ENCODE assay signal across 30 mouse cellular contexts in genomic region chr9:49318638-49319037, GRCm38 (mm10). TPM values are rescaled to one million over a fixed set of nuclear protein-coding genes. Genes with fewer than 3 reads are reported as not detected.
"Had no signal": no experiment of that assay in that cellular context is flagged by ENCODE, and none has a peak within 500 bp of the region (broad histone marks: within the 10 kb centered on the region; RNA-seq: fewer than 3 reads in every experiment).

No protein-coding gene starts in this region.

- H3K4me2 ChIP-seq: heart, embryonic 11.5 days; heart, embryonic 13.5 days; heart, embryonic 15.5 days; hindbrain, embryonic 13.5 days; hindbrain, embryonic 15.5 days; kidney, embryonic 15.5 days; limb, embryonic 12.5 days; liver, embryonic 11.5 days; liver, embryonic 13.5 days; liver, embryonic 15.5 days had no signal

- H3K4me1 ChIP-seq: heart, embryonic 13.5 days; heart, embryonic 15.5 days; hindbrain, embryonic 13.5 days; hindbrain, embryonic 15.5 days; kidney, embryonic 15.5 days; limb, embryonic 10.5 days; limb, embryonic 12.5 days; liver, embryonic 13.5 days; liver, embryonic 15.5 days had no signal

- H3K9me3 ChIP-seq: heart, embryonic 13.5 days; heart, embryonic 15.5 days; hindbrain, embryonic 13.5 days; hindbrain, embryonic 15.5 days; kidney, embryonic 15.5 days; limb, embryonic 10.5 days; limb, embryonic 12.5 days; liver, embryonic 13.5 days; liver, embryonic 15.5 days had no signal

- DNase-seq: gastrocnemius, postnatal 14 days; gastrocnemius, postnatal 36 days; heart, adult 18-20 months; heart, postnatal 14 days; heart, postnatal 36 days; kidney, adult 11 months; kidney, adult 2 months; kidney, adult 9 months; kidney, postnatal 14 days; kidney, postnatal 4 days; liver; liver, embryonic 13.5 days had no signal

- H3K9ac ChIP-seq: heart, embryonic 13.5 days; heart, embryonic 15.5 days; hindbrain, embryonic 13.5 days; hindbrain, embryonic 15.5 days; kidney, embryonic 15.5 days; limb, embryonic 12.5 days; liver, embryonic 13.5 days; liver, embryonic 15.5 days had no signal

- H3K27ac ChIP-seq: heart, embryonic 13.5 days; heart, embryonic 15.5 days; hindbrain, embryonic 13.5 days; hindbrain, embryonic 15.5 days; hindbrain, postnatal 0 days; kidney, embryonic 15.5 days; kidney, postnatal 0 days; layer of hippocampus, adult 2 months; left cerebral cortex, adult 2 months; limb, embryonic 10.5 days; limb, embryonic 12.5 days; liver, embryonic 13.5 days; liver, embryonic 15.5 days had no signal

- H3K27me3 ChIP-seq: heart, embryonic 13.5 days; heart, embryonic 15.5 days; hindbrain, embryonic 13.5 days; hindbrain, embryonic 15.5 days; kidney, embryonic 15.5 days; limb, embryonic 12.5 days; liver, embryonic 13.5 days; liver, embryonic 15.5 days had no signal

- ATAC-seq: hindbrain, postnatal 0 days; intestine, embryonic 16.5 days had no signal

- H3K36me3 ChIP-seq: heart, embryonic 13.5 days; heart, embryonic 15.5 days; hindbrain, embryonic 13.5 days; hindbrain, embryonic 15.5 days; kidney, embryonic 15.5 days; limb, embryonic 10.5 days; limb, embryonic 12.5 days; liver, embryonic 13.5 days; liver, embryonic 15.5 days had no signal

- H3K4me3 ChIP-seq: heart, embryonic 13.5 days; heart, embryonic 15.5 days; hindbrain, embryonic 13.5 days; hindbrain, embryonic 15.5 days; kidney, embryonic 15.5 days; layer of hippocampus, adult 2 months; left cerebral cortex, adult 2 months; limb, embryonic 10.5 days; limb, embryonic 12.5 days; liver, embryonic 13.5 days; liver, embryonic 15.5 days had no signal

RNA-seq across cellular contexts. Expression of gene Drd2, which starts 21.8 kb away (rescaled TPM):
- total RNA-seq: gastrocnemius, adult 18-20 months; gastrocnemius, adult 8-10 months; gastrocnemius, postnatal 14 days; gastrocnemius, postnatal 36 days; hematopoietic stem cell, adult 5-6 weeks had no signal
- polyA plus RNA-seq: heart, embryonic 11.5 days; intestine, embryonic 16.5 days; kidney, postnatal 0 days; limb, embryonic 10.5 days; limb, embryonic 12.5 days; liver, embryonic 11.5 days; liver, embryonic 13.5 days; liver, embryonic 15.5 days had no signal
